Mouse (Mus musculus) heart, adult 8-10 months (tissue): ENCODE measurements around the gene Arfgap2. TPM values are rescaled to one million over a fixed set of nuclear protein-coding genes. Genes with fewer than 3 reads are reported as not detected.
"Not testable (repeated sequence)": the region's sequence is repeated elsewhere in the genome, so short reads cannot be mapped to it uniquely, and the experiment has no call there.

Experiments used
- DNase-seq: peaks from one replicate; pipeline ENCODE4 v3.0.0; 2022; ENCODE audit warnings: low spot score
- total RNA-seq, 4 experiments: library from RNA; stranded (reverse); gene quantifications; 2 replicates each; pipeline ENCODE4 v1.2.4; 2022

The Arfgap2 gene
- 10 to 100 TPM; 53.7 to 61.8 (median 55.7) TPM for total RNA-seq

DNA sequence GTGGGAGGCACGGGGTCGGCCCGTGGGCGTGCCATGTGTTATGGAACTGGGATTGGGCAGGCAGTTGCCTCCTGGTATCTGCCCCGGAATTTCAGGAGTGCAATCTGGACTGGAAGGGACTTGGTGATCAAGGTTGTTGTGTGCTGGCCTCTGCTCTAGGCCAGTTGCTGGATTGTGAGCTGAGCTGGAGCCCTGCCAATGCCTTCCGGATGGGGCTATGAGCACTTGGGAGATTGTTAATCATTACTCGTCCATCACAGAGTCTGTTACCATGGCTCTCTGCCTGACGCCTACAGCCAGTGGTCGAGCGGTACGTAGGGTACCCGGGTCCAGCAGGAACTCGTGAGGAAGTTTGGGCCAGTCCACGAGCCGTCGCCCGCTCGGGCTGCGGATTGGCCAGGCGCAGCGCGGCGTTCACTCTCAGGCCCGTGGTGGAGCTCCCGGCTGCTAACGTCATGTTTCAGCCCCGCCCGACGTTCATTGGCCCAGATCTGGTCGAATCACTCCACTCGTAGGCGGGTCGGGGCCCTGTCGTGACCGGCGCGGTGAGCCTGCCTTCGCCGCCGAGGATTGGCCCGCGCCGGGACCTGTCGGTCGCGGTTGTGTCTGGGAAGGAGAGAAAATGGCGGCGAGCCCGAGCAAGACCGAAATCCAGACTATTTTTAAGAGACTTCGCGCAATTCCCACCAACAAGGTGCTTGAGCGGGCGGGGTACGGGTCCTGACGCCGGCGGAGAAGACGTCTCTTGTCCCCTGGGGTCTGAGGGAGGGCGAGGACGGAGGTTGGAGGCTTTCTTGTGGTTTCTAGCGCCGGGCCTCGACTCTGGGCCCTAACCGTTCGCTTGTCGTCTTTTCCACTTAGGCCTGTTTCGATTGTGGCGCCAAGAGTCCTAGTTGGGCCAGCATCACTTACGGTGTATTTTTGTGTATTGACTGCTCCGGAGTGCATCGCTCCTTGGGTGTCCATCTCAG, at the start of gene Arfgap2:
Gene Arfgap2 (plus strand): TSS at position 264 of the 971 bp plus-strand sequence.
- DNase-seq, result peak; percentile 98

DNA sequence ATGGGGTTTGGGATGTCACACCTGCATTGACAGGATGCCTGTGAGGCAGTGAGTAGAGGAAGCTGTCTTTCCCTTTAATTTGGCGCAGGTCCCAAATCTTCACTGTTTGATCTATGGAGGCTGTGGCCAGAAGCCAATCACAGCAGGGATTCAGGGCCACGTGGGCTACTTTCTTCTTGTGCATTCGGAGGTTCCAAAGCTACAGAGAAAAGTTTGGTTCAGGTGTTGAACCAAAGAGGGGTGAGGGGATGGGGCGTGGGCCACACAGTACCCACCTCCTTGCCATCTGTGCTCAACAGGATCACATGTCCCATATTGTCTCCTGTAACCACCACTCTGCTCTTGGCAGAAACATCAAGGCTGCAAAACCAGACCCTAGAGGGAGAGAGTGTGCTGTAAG, 47.7 kb upstream of the Arfgap2 start:
- DNase-seq, result no peak

DNA sequence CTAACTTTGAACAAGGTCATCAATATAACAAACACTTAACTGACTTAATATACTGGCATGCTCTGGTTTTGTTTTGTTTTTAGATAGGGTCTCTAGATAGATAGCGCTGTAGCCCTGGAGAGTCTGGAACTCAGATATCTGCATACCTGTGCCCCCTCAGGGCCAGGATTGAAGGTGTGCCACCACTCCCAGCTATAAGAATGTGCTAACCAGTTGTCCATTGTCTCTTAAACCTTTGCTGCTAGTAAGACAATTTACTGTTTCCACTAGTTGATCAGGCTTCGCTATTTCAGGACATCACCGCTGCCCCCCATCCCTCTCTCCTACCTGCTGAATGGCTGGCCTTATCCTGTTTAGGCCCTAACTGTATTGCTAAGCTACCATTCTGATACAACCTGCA, 44.3 kb upstream of the Arfgap2 start:
- DNase-seq, result no peak

DNA sequence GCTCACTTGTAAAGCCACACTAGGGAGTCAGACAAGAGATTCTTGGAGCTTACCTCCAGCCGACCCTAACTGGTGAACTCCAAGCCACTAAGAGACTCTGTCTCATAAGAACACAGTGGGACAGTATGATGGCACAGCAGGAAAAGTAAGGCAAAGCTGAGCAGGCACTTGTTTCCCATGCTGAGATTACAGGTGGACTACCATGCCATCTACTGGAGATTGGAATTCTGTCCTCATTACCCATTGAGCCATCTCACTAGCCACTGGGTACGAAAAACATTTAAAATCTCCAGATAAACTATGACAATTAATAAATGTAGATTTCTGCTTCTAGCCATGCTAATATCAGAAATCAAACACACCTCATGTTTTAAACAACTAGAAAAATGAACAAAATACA, 41.2 kb upstream of the Arfgap2 start:
- DNase-seq, result no peak

DNA sequence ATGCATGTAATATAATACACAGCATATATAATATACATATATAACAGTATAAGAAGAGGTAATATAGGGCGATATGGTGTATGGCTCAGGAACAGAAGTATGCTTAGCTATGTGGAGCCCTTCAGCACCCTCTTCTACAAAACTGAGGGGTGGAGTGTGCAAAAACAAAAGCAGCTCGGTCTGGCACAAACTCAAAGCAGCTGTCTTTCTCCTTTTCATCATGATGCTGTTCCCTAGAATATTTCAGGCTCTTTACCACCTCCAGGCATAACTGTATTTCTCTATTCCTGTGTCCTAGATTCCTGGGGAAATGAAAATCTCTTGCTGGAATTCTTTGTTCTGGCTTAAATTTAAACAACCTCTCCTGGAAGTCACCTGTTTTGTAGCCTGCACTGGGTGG, 35.0 kb upstream of the Arfgap2 start:
- DNase-seq, result no peak

DNA sequence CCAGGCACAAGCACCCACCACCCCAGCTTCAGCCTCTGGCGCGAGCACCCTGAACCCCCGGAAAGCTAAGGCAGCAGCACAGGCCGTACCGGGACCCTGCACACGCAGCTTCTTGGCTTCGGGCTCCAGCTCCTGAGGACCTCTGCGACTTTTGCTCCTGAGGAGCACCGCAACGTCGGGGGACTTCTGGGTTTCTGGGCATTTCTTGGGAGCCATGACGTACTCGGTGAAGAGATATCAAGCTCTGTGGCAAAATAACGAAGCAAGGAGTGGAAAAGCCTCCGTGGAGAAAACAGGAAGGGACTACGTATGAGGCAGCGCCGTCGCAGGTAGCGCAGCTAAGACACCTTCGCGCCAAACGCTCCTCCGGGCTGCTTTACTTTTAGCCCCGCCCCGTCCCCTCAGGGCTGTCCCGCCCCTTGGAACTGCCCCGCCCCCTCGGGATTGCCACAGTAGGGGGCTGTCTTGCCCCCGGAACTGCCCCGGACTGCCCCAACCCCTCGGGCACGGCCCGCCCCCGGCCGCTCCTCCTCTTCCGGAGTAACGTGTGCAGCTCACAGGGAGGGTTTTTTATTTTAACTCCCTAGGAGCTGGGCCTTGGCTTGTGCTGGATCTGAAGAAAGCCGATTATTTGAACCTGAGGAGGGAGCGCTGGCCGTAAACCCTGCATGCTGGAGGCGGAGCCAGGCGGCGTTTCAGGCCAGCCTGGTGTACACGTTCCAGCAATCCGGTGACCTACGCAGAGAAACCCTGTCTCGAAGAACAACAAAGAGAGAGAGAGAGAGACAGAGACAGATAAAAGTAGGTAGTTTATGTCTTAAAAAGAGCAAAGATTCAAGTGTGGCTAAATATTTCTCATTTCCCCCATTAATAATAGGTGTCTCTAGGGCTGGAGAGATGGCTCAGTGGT, 27.9 kb upstream of the Arfgap2 start, which contains the start of gene Ddb2:
Gene Ddb2 (minus strand): TSS at position 382 of the 910 bp plus-strand sequence.
- peak; percentile 81 for DNase-seq

DNA sequence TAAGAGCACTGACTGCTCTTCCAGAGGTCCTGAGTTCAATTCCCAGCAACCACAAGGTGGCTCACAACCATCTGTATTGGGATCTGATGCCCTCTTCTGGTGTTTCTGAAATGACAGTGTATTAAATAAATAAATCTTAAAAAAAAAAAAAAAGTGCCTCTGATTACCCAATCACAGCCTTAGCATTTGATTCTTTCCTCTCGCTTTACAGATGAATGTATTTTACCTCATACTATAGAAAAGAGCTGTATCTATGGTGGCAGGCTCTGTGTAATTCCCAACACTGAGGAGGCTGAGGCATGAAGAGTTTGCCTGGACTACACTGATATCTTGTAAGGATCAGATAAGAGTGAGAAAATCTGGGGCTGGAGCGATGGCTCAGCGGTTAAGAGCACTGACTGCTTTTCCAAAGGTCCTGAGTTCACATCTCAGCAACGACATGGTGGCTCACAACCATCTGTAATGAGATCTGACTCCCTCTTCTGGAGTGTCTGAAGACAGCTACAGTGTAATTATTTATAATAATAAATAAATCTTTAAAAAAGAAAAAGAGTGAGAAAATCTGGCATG, 27.2 kb upstream of the Arfgap2 start:
- DNase-seq, result not testable (repeated sequence)

DNA sequence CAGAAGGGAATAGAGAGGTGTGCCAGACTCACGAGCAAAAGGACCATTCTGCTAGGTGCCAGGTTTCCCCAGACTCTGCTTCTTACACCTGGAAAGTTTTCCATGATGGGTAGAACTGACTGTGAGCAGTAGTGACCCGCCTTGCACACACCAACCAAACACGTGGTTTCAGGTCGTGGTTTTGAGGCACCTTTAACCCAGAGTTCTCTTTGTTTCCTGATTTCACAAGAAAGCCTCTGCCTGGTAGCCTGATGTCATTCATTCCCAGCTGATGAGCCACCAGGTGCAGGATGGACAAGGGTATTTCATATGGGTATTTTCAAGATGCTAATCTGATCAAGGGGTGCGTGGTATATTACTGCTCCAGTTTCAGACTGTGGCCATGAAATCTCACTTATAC, 22.2 kb upstream of the Arfgap2 start:
- no peak for DNase-seq

DNA sequence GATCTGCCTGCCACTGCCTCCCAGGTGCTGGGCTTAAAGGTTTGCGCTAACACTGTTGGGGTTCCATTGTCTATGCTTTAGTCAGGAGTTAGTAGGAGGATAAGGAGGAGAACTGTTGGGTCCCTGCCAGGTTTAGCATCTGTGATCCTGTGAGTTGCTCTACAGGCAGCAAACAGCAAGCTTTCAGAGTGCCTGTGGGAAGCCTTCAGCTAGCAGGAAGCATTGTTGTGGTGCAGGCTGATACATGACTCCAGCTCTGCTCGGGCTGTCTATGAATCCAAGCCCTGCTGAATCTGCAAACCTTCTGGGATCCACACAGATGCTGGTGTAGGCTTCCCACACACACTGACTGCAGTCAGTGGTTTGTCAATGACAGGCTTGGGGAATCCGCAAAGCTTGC, 21.4 kb upstream of the Arfgap2 start:
- no peak for DNase-seq

DNA sequence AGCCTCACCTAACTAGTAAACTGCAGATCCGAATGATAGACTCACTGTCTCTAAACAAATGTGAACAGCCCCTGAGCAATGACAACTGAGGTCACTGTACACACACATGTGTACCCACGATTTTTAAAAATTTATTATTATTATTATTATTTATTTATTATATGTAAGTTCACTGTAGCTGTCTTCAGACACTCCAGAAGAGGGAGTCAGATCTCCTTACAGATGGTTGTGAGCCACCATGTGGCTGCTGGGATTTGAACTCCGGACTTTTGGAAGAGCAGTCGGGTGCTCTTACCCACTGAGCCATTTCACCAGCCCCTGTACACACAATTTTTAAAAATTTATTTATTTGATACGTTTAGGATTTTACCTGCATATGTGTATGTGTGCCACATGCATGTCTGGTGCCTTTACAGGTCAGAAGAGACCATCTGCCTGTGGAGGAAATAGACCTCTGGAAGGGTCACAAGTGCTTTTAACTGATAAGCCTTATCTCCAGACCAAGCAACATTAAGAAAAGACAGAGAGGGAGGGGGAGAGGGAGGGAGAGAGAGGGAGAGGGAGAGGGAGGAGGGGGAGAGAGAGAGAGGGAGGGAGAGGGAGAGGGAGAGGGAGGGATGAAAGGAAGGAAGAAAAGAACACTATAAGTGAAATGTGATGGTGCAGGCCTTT, 20.1 kb upstream of the Arfgap2 start:
- no peak for DNase-seq

DNA sequence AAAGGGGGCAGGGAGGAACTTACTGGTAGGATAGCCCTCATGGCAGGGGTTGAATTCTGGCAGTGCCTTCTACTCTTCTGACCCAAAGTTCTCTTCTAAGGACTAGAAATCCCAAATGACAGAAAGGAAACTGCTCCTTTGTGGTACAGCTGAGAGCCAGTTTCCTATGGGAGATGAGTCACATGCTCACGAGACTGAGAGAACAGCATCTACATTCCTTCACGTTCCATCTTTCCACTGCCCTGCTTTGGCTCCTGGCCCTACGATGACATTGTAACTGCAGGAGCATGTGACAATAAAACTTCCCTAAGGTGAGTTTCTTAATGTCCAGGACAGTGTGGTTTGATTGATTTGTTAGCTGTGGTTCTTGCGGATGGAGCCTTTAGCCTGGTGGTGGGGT, 16.4 kb upstream of the Arfgap2 start:
- no peak for DNase-seq

DNA sequence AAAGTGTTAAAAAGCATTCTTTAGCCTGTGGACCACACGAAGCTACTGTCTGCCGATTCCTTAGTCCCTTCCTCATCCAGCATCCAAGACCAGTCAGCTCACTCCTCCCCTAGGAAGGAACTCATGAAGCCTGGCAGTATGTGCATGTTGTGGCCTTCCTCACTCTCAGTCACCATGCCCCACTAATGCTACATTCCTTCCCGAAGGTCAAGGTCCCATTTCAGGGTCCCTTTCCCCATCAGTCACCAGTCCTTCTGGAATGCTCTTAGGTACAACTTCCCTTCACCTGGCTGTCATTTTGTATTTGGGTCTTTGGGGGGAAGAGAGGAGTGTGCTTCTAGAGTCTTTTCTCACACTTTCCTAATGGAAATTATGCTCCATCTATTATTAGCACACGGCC, 12.8 kb upstream of the Arfgap2 start:
- DNase-seq, result no peak

DNA sequence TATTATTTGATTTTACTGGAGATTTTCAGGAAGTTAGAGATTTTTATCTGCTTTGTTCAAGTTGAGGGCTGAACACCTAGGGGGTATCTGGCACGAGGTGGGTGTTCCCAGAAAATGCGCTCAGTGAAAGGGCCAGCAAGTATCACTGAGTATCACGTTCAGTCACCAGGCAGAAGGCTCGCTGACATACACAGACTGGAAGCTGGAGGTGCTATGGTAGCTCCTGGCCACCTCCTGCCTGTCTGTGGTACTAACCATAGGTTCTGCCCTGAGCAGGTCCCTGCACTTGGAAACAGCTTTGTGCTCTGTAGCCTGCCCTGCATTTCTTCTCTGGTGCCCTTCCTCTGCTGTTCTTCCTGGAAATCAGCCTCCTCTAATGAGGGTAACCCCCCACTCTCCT, 12.3 kb upstream of the Arfgap2 start:
- no peak for DNase-seq

DNA sequence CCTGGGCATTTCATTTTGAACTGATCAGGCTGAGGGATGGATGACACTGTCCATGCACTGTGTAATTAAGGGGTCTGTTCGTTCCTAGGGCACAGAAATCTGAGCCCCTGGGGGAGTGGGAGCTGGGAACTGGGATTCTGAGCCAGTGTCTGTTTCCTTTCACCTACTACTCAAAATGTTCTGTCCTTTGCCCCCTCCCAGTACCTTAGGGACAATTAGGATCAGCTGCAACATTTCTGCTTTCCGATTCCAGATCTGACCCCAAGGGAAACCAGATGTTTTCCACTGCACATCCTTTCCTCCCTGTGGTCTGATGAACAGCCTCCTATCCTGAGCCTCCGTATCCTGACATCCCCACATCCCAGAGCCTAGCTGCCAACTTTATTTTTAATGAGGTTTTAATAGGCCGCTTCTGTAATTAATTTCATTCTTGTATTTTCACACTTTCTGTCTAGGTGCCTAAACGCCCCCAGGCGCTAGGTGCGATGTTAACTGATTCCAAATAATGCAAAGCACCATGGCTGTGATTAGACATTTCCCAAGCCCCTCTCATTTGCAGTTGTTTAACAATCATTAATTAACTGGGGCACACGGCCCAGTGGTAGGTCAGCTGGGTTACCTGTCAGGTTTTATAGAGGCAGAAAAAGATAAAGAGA, 9.9 kb upstream of the Arfgap2 start:
- no peak for DNase-seq

DNA sequence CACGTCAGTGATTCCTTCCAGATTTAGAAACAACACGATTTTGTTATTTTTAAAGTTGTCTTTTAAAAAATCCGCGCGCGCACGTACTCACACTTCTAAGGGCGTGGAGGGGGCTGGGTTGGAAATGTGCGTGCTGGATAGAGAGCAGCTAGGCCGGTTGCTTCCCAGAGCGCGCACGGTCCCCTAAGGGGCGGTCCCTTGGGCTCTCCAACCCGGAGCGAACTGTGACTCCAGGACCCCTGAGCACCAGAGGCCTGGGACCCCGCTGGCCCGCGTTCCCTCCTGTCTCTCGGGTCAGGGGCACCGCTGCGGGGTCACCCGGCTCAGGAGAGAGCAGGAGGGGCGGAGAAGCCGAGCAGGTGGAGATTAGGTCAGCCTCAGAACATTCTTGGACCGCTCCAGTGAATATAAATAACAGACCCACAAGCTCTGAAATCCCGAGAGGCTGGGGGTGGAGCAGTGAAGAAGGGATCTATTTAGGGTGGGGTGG, 9.1 kb upstream of the Arfgap2 start, which contains the start of gene Pacsin3:
Gene Pacsin3 (plus strand): TSS at position 294 of the 490 bp plus-strand sequence.
- DNase-seq, result no peak

DNA sequence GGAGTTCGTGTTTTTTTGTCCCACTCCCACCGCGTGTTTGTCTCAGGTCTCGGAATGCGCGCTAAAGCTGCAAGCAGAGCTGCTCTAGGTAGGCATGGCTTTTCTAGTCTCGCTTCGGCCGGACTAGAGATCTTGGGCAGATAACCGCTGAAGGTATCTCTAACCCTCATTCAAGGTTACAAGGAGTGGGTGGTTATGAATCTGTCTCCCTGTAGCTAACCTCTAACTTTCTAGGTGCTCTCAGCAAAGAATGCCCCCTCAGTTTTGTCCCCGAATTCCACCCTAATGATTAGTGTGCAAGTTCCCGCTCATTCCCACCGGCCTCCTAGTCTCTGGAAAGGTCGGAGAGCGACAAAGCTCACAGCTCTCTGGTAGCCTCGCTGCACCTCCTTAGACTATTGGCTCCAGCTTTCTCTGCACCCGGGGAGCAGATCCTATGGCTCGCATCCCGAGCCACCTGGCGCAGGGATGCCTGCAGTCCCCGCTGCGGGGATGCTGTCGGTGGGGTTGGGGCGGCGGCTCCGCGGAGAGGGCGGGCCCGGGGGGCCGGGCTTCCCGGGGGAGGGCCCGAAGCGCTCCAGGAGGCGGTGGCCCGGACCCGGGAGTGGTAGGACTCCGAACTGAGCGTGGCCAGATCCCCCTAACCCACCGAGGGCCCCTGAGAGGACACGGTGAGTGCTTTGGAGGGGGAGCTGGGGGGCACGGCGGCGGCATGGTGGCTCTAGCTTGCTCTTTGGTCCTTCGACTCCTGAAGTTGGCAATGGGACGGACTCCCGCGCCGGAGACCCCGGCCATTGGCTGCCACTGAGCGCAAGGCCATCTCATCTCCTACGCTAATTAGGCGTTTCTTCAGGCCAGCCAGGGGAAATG, 8.3 kb upstream of the Arfgap2 start:
- peak; percentile 53 for DNase-seq

DNA sequence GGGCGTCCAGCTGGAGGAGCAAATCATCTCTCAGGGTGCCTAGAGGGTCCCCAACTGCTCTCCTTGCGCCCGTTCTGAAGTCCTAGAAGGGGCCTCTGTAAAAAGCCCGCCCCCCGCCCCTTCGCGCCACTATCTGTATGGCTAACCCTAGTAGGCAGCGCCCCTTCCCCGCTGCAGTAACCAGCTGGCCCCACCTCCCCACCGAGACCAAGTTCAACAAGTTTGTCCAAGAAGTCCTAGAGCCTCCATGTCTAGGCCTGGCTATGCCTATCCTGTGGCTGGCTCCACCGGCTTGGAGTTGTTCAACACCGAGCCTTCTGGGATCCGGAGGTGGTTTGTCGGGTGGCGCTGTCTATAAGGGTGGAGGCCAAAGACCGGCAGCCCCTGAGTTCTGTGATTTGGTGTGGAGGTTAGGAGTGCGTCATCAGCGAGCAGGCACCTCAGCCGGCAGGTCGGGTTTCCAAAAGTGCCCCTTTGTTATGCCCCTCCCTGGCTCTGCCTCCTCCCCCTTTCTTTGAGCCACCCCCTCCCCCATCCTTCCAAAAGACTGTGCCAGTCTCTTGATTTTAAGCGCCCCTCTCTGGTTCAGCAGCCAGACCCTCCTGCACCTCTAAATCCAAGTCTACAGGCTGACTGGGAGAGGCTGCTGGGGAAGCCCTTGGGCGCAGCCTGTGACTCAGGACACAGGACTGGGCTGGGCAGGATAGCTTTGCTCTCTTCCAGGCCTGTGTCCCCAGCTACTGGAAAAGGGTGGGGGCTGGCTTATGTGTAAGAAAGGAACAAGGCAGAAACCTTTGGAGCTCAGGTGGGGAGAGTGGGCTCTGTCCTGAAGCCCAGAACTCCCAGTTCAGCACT, 7.4 kb upstream of the Arfgap2 start:
- DNase-seq, result no peak

DNA sequence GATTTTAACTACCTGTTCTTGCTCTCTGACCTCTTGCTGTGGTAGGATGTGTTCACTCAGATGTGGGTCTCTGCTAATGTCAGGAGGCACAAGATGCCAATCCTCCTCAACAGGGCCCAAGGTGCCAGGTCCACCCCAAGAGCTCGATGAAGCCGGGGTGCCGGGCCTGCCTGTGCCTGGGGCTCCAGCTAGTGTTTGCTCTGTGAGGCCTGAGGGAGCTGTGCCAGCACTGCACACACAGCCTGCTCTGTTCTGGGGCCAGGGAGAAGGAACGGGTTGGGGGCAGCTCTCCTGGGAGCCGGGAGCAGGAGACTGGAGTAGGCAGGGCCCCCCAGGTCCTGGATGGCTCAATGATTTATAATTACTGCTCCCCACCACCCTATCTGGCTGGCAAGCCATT, 6.7 kb upstream of the Arfgap2 start:
- DNase-seq, result no peak

DNA sequence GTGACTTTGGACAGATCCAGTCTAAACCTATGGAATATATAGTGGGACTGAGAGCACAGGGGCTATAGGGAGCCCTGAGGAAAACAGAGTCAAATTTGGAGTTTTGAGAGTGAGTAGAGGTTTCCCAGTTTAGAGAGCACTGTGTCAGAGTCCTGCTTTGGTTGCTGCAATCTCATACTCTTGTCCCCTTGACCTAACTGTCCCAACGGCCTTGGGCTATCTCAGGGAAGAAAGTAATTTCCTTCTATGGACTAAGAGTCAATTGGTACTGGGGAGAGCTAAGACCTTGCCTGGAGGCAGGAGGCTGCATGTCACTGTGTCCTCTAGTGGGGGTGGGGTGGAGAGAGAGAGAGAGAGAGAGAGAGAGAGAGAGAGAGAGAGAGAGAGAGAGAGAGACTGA, 5.9 kb upstream of the Arfgap2 start:
- DNase-seq, result no peak
